Mouse (Mus musculus) bone marrow, adult 2 months (tissue): ENCODE results near the gene Art4.

Experiments
- CTCF ChIP-seq: fragments of 200-500 bp; IDR thresholded peaks from 2 replicates; pipeline ENCODE4 v1.5.1; 2011; ENCODE audit warnings: low read length, control low read depth; ENCODE audit not compliant: control insufficient read depth, insufficient read depth
- POLR2A ChIP-seq: fragments of 200-500 bp; IDR thresholded peaks from 2 replicates; pipeline ENCODE4 v1.6.1; 2011; ENCODE audit warnings: low read depth, mild to moderate bottlenecking, control low read depth, low read length, borderline replicate concordance; ENCODE audit not compliant: control insufficient read depth

DNA sequence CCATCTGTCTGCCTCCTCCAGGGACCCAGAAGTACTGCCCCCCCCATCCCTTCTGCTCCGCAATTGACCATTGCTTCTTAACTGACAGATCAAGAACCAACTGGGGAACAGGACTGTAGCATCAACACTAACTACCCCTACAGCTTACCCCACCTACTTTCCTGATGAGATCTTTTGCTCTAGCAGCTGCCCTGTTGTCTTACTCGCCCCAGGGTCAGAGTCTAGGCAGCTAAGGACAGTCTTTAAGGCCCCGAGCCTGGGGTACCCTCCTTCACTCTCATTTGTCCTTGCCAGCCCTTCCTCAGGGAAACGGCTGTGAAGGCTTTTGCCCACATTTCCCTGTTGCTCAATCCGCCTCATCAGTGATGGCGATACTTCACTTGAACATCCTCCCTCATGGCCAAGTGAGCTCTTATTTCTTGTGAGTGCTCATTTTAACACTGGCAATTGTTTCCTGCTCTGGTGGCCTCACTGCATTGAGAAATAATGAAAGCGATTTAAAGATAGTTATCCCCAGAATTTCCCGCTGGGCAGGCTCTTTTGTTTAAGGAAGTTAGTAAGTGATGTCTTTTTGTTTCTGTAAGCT is 46.4 kb upstream of the Art4 start:
- no peak for TF ChIP-seq POLR2A
- TF ChIP-seq CTCF = no peak
